Mouse (Mus musculus) lung, embryonic 14.5 days (tissue): ENCODE measurements at regions not wholly inside any gene's neighbourhood (a gene's known extent, or its start where the extent isn't known, plus 50 kb on each side); places are given as distances from the start of the nearest gene placed in this dataset.

Source experiments
- ATAC-seq: fragments of 200-750 bp; cut with Nextera tagmentation; 2 replicates; pipeline ENCODE4 v1.8.0; 2017; ENCODE audit warnings: mild to moderate bottlenecking, moderate TSS enrichment, moderate library complexity; ENCODE audit not compliant: insufficient read depth
- DNase-seq: peaks from one replicate; pipeline ENCODE4 v3.0.0-alpha.2; 2015
- H3K27ac ChIP-seq: fragments of 300-500 bp; sonication (generic); 2 replicates; pipeline ENCODE4 v1.5.1; 2014; ENCODE audit warnings: low read depth, mild to moderate bottlenecking, moderate library complexity
- H3K27me3 ChIP-seq: fragments of 300-500 bp; sonication (generic); 2 replicates; pipeline ENCODE4 v1.6.1; 2014; ENCODE audit warnings: low read length, control low read depth; ENCODE audit not compliant: insufficient read depth
- H3K36me3 ChIP-seq: fragments of 300-500 bp; sonication (generic); 2 replicates; pipeline ENCODE4 v1.6.1; 2014; ENCODE audit warnings: control low read depth; ENCODE audit not compliant: insufficient read depth
- H3K4me1 ChIP-seq: fragments of 300-500 bp; sonication (generic); 2 replicates; pipeline ENCODE4 v1.6.1; 2014; ENCODE audit warnings: antibody characterized with exemption, control low read depth; ENCODE audit not compliant: insufficient read depth
- H3K4me2 ChIP-seq: fragments of 300-500 bp; sonication (generic); 2 replicates; pipeline ENCODE4 v1.6.1; 2014; ENCODE audit warnings: mild to moderate bottlenecking
- H3K4me3 ChIP-seq: fragments of 300-500 bp; sonication (generic); 2 replicates; pipeline ENCODE4 v1.5.1; 2014; ENCODE audit warnings: low read depth, low read length
- H3K9ac ChIP-seq: fragments of 300-500 bp; sonication (generic); 2 replicates; pipeline ENCODE4 v1.6.1; 2014
- H3K9me3 ChIP-seq: fragments of 300-500 bp; sonication (generic); 2 replicates; pipeline ENCODE4 v1.6.1; 2016; ENCODE audit warnings: low read depth, low read length, control low read depth
- CTCF ChIP-seq: IDR thresholded peaks from 2 replicates; pipeline ENCODE4 v1.5.1; 2016; ENCODE audit warnings: antibody characterized with exemption, low read depth
- WGBS: fragments of 180-500 bp; shearing (Covaris S2); extraction: QIAGEN DNeasy Blood & Tissue Kit; methylation state at CpG from one replicate; pipeline ENCODE4 v1.1.7; 2014; 5-methylcytosine and 5-hydroxymethylcytosine counted together

GRCm38 (mm10) chr13:97559611-97560385 is 200.6 kb downstream of the Gm10260 start:
- Histone ChIP-seq H3K36me3 (no peaks in the 10 kb centered on the region), H3K27ac (no peak overlapping the region), H3K27me3 (no peaks in the 10 kb centered on the region), H3K9ac (no peak overlapping the region), H3K4me3 (no peak overlapping the region), H3K4me2 (no peak overlapping the region), H3K4me1 (no peaks in the 10 kb centered on the region; the same call in 1 of the 2 replicates), H3K9me3 (no peaks in the 10 kb centered on the region)
- ATAC-seq = no peak
- no peak for DNase-seq
- TF ChIP-seq CTCF = no peak
- WGBS = 79% methylated on average over 15 of the region's 15 CpGs

GRCm38 (mm10) chr13:97558884-97559283 is 201.5 kb downstream of the Gm10260 start:
- Histone ChIP-seq H3K9ac (no peak overlapping the region), H3K27me3 (no peaks in the 10 kb centered on the region), H3K4me1 (no peaks in the 10 kb centered on the region; the same call in 1 of the 2 replicates), H3K4me2 (no peak overlapping the region), H3K4me3 (no peak overlapping the region), H3K9me3 (no peaks in the 10 kb centered on the region), H3K36me3 (no peaks in the 10 kb centered on the region), H3K27ac (no peak overlapping the region)
- DNase-seq (no peak), ATAC-seq (no peak)
- WGBS = 91% methylated on average over 3 of the region's 3 CpGs
- TF ChIP-seq CTCF = no peak

GRCm38 (mm10) chr13:97555312-97555711 is 205.1 kb downstream of the Gm10260 start:
- Histone ChIP-seq H3K27me3 (no peaks in the 10 kb centered on the region), H3K9ac (no peak overlapping the region), H3K27ac (no peak overlapping the region), H3K4me2 (no peak overlapping the region), H3K9me3 (0 out of 2 replicates have a peak, but pooled peaks cover 3% of the 10 kb centered on the region), H3K4me1 (no peaks in the 10 kb centered on the region; the same call in 1 of the 2 replicates), H3K36me3 (no peaks in the 10 kb centered on the region), H3K4me3 (no peak overlapping the region)
- DNase-seq (no peak), ATAC-seq (no peak)
- TF ChIP-seq CTCF = no peak
- WGBS = 94% methylated on average over 3 of the region's 3 CpGs

- Histone ChIP-seq H3K9ac (no peak overlapping the region), H3K4me3 (no peak overlapping the region), H3K4me2 (no peak overlapping the region), H3K27ac (no peak overlapping the region), H3K36me3 (no peaks in the 10 kb centered on the region), H3K27me3 (no peaks in the 10 kb centered on the region), H3K4me1 (no peaks in the 10 kb centered on the region), H3K9me3 (0 out of 2 replicates have a peak, but pooled peaks cover 4% of the 10 kb centered on the region)
- TF ChIP-seq CTCF = no peak
- ATAC-seq (no peak), DNase-seq (no peak)
- 44% methylated on average over 5 of the region's 5 CpGs for WGBS
These were observed 205.8 kb downstream of the Gm10260 start for GRCm38 (mm10) chr13:97554601-97555000.

- Histone ChIP-seq H3K27me3 (no peaks in the 10 kb centered on the region), H3K36me3 (no peaks in the 10 kb centered on the region), H3K4me3 (no peak overlapping the region), H3K27ac (no peak overlapping the region), H3K9ac (no peak overlapping the region), H3K4me2 (no peak overlapping the region), H3K9me3 (0 out of 2 replicates have a peak, but pooled peaks cover 4% of the 10 kb centered on the region), H3K4me1 (peaks cover 21% of the 10 kb centered on the region)
- TF ChIP-seq CTCF = no peak
- DNase-seq (no peak), ATAC-seq (no peak)
- 82% methylated on average over 4 of the region's 4 CpGs for WGBS
These were observed 208.2 kb downstream of the Gm10260 start for GRCm38 (mm10) chr13:97552236-97552635.

- TF ChIP-seq CTCF = no peak
- Histone ChIP-seq H3K4me2 (no peak overlapping the region), H3K4me1 (peaks cover 23% of the 10 kb centered on the region), H3K9ac (no peak overlapping the region), H3K4me3 (no peak overlapping the region), H3K36me3 (no peaks in the 10 kb centered on the region), H3K27ac (no peak overlapping the region), H3K27me3 (no peaks in the 10 kb centered on the region), H3K9me3 (0 out of 2 replicates have a peak, but pooled peaks cover 4% of the 10 kb centered on the region)
- ATAC-seq (no peak), DNase-seq (no peak)
- WGBS = 88% methylated on average over 3 of the region's 3 CpGs
These were observed 209.6 kb downstream of the Gm10260 start for GRCm38 (mm10) chr13:97550880-97551279.

GRCm38 (mm10) chr13:97550172-97550571 is 210.3 kb downstream of the Gm10260 start:
- no peak for ATAC-seq
- Histone ChIP-seq H3K4me2 (no peak overlapping the region), H3K27ac (no peak overlapping the region), H3K4me3 (no peak overlapping the region), H3K4me1 (peaks cover 23% of the 10 kb centered on the region), H3K9me3 (0 out of 2 replicates have a peak, but pooled peaks cover 4% of the 10 kb centered on the region), H3K36me3 (no peaks in the 10 kb centered on the region), H3K27me3 (no peaks in the 10 kb centered on the region), H3K9ac (no peak overlapping the region)
- TF ChIP-seq CTCF = no peak
- WGBS = 76% methylated on average over 5 of the region's 5 CpGs
- DNase-seq = no peak
